Mouse (Mus musculus): ENCODE measurements around the gene Vps54. TPM values are rescaled to one million over a fixed set of nuclear protein-coding genes. Genes with fewer than 3 reads are reported as not detected.

The Vps54 gene
- polyA plus RNA-seq, 1 experiment from 2014 or later, result 14.9 TPM

DNA sequence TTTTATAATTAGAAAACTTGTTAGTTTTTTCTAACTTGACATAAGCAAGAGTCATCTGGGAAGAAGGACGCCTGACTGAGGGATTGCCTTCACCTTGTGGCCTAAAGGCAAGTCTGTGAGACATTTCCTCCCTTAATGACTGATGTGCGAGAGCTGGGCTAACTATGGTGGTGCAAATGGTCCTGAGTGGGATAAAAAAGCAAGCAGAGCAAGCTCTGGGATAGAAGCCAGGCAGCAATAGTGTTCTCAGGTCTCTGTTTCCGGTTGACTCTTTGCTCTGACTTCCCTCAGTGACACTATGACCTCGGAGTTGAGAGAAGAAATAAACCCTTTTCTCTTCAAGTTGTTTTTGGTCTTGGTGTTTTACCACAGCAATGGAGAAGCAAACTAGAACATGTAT is 2.1 kb upstream of the Vps54 start:
- no peak overlapping the region for H3K9ac ChIP-seq (ENCODE audit: low read length)
- H3K36me3 ChIP-seq (ENCODE audit: control insufficient read depth, insufficient read depth, low read length), result no peaks in the 10 kb centered on the region
- no peak overlapping the region for H3K4me2 ChIP-seq (ENCODE audit: low read depth, severe bottlenecking)
- no peaks in the 10 kb centered on the region for H3K4me1 ChIP-seq (ENCODE audit: control insufficient read depth, insufficient read depth, low read length)
- no peak overlapping the region for H3K27ac ChIP-seq (replicated peaks; ENCODE audit: low read depth, low read length)
- no peaks in the 10 kb centered on the region for H3K27me3 ChIP-seq (ENCODE audit: control insufficient read depth, insufficient read depth, low read length)
- no peaks in the 10 kb centered on the region for H3K9me3 ChIP-seq (ENCODE audit: control insufficient read depth, low read length)
- 79% methylated on average over 4 of the region's 4 CpGs for WGBS
- H3K4me3 ChIP-seq (ENCODE audit: low read depth, low read length), result no peak overlapping the region
- ATAC-seq (ENCODE audit: insufficient number of reproducible peaks, low FRiP score, low TSS enrichment, low read depth) (no peak), DNase-seq (ENCODE audit: low spot score) (no peak)

DNA sequence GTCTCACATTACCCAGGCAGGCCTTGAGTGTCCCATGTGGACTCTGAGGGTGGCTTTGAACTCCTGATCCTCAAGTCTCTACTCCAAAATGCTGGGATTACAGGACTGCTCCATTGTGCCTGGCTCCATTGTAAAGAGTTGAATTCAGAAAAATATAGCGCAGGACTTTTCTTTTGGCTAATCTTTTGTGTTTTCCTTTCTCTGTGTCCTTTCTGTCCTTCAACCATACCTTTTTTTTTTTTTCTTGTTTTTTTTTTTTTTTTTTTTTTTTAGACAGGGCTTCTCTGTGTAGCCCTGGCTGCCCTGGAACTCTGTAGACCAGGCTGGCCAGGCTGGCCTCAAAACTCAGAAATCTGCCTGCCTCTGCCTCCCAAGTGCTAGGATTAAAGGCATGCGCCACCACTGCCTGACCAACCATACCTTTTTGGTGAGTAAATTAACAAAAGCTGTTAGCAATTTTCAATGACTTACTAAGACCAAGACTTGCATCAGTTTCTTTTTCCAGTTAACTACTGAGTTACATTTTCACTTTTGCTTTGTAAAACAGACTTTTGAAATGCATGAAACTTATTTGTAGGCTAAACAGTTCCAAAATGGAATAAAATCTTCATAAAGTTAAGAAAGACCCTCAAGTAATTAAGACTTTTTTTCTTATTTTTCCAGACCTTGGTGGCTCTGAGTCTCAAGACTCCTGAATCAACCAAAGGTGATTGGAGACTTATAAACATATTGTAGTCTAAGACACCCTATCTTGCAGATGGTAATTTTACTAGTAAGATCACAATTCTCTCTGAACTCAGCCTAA is 1.4 kb upstream of the Vps54 start:
- Histone ChIP-seq H3K4me2 (ENCODE audit: low read depth, severe bottlenecking) (peak overlapping the region; percentile 62; the same call in 1 of the 2 replicates), H3K4me1 (ENCODE audit: control insufficient read depth, insufficient read depth, low read length) (no peaks in the 10 kb centered on the region), H3K9ac (ENCODE audit: low read length) (no peak overlapping the region), H3K9me3 (ENCODE audit: control insufficient read depth, low read length) (no peaks in the 10 kb centered on the region), H3K36me3 (ENCODE audit: control insufficient read depth, insufficient read depth, low read length) (no peaks in the 10 kb centered on the region), H3K27me3 (ENCODE audit: control insufficient read depth, insufficient read depth, low read length) (no peaks in the 10 kb centered on the region), H3K4me3 (ENCODE audit: low read depth, low read length) (peak overlapping the region; percentile 77), H3K27ac (replicated peaks; ENCODE audit: low read depth, low read length) (no peak overlapping the region)
- WGBS, result 95% methylated on average over 2 of the region's 2 CpGs
- no peak for DNase-seq (ENCODE audit: low spot score)
- no peak for ATAC-seq (ENCODE audit: insufficient number of reproducible peaks, low FRiP score, low TSS enrichment, low read depth)

DNA sequence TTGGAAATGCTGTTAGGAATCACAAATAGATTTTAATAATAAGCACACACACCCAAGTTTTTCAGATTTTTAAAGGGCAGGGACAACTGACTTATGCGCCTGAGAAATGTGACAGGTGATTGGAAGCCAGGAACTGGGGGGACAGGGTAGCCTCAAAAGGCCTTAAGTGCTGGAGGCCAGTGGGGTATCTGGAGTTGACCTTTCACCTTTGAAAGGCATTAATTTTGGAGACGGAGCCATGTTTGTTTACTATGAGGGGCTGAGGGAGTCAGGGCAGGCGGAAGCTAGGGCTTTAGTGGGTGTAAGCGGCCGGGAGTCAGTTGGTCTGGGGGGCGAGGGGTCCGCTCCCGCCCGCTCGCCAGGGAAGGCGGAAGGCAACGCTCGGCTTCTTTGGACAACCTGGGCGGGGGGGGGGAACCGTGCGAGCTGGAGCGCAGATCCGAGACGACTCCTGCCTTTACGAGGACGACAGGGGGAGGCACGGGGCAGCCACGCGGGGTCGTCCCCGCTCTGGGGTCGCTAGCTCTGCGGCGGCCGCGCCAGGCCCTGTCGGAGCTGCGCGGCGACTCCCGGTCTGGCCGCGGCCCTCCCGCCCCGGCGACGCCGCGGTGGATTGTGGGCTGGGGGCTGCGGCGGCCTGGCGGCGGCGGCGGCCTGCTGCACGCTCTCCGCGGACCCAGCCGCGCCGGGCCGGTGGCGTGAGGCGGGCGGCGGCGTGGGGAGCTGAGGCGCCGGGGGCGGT is 631 bp upstream of the Vps54 start:
- DNase-seq (ENCODE audit: low spot score), result no peak

DNA sequence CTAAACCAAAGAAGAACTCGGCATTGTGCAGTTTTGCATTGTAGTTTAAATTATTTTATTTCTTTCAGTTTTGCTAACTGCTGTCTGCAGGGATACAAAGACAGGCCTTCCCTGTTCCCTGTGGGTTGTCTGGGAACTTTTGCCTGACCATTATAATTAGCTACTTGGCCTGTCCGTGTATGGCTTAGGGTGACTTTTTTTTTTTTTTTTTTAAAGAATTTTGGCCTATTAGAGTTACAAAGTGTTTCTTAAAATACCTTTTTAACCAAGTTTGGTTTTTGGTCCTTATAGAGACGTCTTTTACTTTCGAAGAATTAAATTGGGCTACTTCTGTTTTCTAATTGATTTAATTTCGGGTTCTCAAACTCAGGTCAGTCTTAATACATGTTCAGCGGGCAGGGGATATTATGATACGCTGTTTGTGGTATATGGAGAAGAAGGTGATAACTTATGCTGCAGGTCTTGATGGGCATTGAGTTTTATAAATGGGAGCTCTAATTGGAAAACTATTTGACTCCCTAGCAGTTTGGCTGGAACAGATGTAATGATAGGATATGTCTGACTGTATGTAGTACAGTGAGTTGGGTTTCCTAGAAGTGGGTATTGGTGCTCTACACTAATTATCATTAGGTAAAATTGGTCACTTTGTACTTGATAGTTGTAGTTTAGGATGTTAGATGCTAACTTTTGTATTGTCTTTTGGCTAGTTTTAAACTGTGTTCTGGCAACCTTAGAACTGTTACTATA is 855 bp downstream of the Vps54 start:
- no peak for ATAC-seq (ENCODE audit: insufficient number of reproducible peaks, low FRiP score, low TSS enrichment, low read depth)

More for the DNA sequence above, 631 bp upstream of the Vps54 start:
- H3K9ac ChIP-seq (ENCODE audit: low read length), result peak overlapping the region; percentile 99
- no peaks in the 10 kb centered on the region for H3K27me3 ChIP-seq (ENCODE audit: control insufficient read depth, insufficient read depth, low read length)
- H3K4me3 ChIP-seq (ENCODE audit: low read depth, low read length), result peak overlapping the region; percentile 77
- H3K4me1 ChIP-seq (ENCODE audit: control insufficient read depth, insufficient read depth, low read length), result no peaks in the 10 kb centered on the region
- under 1% methylated on average over 64 of the region's 65 CpGs for WGBS
- H3K4me2 ChIP-seq (ENCODE audit: low read depth, severe bottlenecking), result peak overlapping the region; percentile 62
- no peaks in the 10 kb centered on the region for H3K9me3 ChIP-seq (ENCODE audit: control insufficient read depth, low read length)
- peak overlapping the region; percentile 97 for H3K27ac ChIP-seq (replicated peaks; ENCODE audit: low read depth, low read length)
- no peaks in the 10 kb centered on the region for H3K36me3 ChIP-seq (ENCODE audit: control insufficient read depth, insufficient read depth, low read length)
- ATAC-seq (ENCODE audit: insufficient number of reproducible peaks, low FRiP score, low TSS enrichment, low read depth), result peak; percentile 87

DNA sequence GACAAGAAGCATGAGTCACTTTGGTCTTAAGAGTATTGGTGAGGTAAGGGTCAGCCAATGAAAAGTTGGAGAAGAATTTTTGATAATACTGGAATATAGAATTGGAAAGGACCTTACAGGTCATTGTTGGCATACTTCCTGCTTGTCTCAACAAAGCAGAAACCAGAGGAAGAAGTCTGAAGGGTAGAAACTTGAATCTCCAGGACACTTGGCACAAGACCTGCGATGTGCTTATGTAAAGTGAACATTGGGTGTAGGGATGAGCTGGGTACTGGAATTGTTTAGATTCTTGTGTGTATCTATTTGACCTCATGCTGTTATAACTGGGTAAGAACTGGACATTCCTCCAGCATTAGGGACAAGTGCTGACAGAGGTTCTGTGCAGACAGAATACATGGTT is 2.3 kb downstream of the Vps54 start:
- Histone ChIP-seq H3K27me3 (ENCODE audit: control insufficient read depth, insufficient read depth, low read length) (no peaks in the 10 kb centered on the region), H3K9me3 (ENCODE audit: control insufficient read depth, low read length) (no peaks in the 10 kb centered on the region), H3K4me2 (ENCODE audit: low read depth, severe bottlenecking) (no peak overlapping the region), H3K4me1 (ENCODE audit: control insufficient read depth, insufficient read depth, low read length) (no peaks in the 10 kb centered on the region), H3K4me3 (ENCODE audit: low read depth, low read length) (no peak overlapping the region), H3K36me3 (ENCODE audit: control insufficient read depth, insufficient read depth, low read length) (no peaks in the 10 kb centered on the region), H3K9ac (ENCODE audit: low read length) (no peak overlapping the region), H3K27ac (replicated peaks; ENCODE audit: low read depth, low read length) (no peak overlapping the region)
- DNase-seq (ENCODE audit: low spot score) (no peak), ATAC-seq (ENCODE audit: insufficient number of reproducible peaks, low FRiP score, low TSS enrichment, low read depth) (no peak)
- WGBS, result 80% methylated on average over 1 of the region's 1 CpGs

More for the DNA sequence above, 855 bp downstream of the Vps54 start:
- DNase-seq (ENCODE audit: low spot score), result peak; percentile 25
- Histone ChIP-seq H3K27me3 (ENCODE audit: control insufficient read depth, insufficient read depth, low read length) (no peaks in the 10 kb centered on the region), H3K9ac (ENCODE audit: low read length) (peak overlapping the region; percentile 99), H3K4me2 (ENCODE audit: low read depth, severe bottlenecking) (peak overlapping the region; percentile 62), H3K4me1 (ENCODE audit: control insufficient read depth, insufficient read depth, low read length) (no peaks in the 10 kb centered on the region), H3K4me3 (ENCODE audit: low read depth, low read length) (peak overlapping the region; percentile 77), H3K9me3 (ENCODE audit: control insufficient read depth, low read length) (no peaks in the 10 kb centered on the region), H3K27ac (replicated peaks; ENCODE audit: low read depth, low read length) (peak overlapping the region; percentile 97), H3K36me3 (ENCODE audit: control insufficient read depth, insufficient read depth, low read length) (no peaks in the 10 kb centered on the region)
- 29% methylated on average over 7 of the region's 7 CpGs for WGBS

DNA sequence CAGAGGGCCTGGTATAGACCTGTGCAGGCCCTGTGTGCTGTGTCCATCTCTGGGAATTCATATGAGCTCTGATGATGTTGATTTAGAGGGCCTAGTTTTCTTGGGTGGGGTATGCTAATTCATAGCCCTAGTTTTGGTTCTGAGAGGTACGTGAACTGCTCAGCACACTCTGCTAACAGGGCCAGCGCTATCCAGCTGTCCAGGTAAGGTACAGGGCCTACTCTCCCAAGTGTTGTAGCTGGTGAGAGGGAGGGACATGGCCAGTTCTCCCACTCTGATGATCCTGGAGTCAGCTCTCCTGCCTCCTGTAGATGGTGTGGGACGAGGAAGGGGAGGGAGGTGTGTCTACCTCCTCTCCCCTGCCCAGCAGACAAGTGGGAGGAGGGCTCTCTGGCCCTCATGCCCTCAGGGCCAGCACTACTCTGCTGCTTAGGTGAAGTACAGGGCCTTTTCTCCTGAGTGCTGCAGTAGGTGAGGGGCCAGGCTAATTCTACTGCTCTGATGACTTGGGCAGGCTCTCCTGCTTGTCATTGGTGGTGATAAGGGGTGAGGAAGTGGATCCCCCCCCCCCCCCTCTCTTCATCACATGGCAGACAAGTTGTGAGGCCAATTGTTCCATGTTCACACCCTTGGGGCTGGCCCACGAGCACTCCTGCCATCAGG is 8.3 kb downstream of the Vps54 start:
- 77% methylated on average over 4 of the region's 4 CpGs for WGBS
- Histone ChIP-seq H3K36me3 (ENCODE audit: control insufficient read depth, insufficient read depth, low read length) (no peaks in the 10 kb centered on the region), H3K27ac (replicated peaks; ENCODE audit: low read depth, low read length) (no peak overlapping the region), H3K27me3 (ENCODE audit: control insufficient read depth, insufficient read depth, low read length) (no peaks in the 10 kb centered on the region), H3K4me1 (ENCODE audit: control insufficient read depth, insufficient read depth, low read length) (no peaks in the 10 kb centered on the region), H3K9me3 (ENCODE audit: control insufficient read depth, low read length) (no peaks in the 10 kb centered on the region), H3K9ac (ENCODE audit: low read length) (no peak overlapping the region), H3K4me3 (ENCODE audit: low read depth, low read length) (no peak overlapping the region), H3K4me2 (ENCODE audit: low read depth, severe bottlenecking) (no peak overlapping the region)
- DNase-seq (ENCODE audit: low spot score) (no peak), ATAC-seq (ENCODE audit: insufficient number of reproducible peaks, low FRiP score, low TSS enrichment, low read depth) (no peak)

DNA sequence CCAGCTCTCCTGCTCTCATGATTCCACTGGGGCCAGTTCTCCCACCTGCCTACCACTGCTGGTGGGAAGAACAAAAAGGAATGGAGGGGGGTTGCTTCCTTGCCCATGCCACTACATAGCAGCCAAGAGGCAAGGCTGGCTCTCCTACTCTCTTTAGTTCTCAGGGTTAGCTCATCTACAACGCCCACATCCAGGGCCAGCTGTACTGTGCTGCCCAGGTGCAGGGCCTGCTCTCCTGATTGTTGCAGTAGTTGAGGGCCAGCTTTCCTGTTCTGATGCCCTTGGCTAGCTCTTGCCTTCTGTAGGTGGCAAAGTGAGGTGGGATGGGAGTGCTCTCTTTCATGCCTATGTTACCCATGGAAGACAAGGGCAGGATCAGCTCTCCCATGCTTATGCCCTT is 8.9 kb downstream of the Vps54 start:
- 95% methylated on average over 1 of the region's 1 CpGs for WGBS
- H3K36me3 ChIP-seq (ENCODE audit: control insufficient read depth, insufficient read depth, low read length), result no peaks in the 10 kb centered on the region
- DNase-seq (ENCODE audit: low spot score), result no peak

DNA sequence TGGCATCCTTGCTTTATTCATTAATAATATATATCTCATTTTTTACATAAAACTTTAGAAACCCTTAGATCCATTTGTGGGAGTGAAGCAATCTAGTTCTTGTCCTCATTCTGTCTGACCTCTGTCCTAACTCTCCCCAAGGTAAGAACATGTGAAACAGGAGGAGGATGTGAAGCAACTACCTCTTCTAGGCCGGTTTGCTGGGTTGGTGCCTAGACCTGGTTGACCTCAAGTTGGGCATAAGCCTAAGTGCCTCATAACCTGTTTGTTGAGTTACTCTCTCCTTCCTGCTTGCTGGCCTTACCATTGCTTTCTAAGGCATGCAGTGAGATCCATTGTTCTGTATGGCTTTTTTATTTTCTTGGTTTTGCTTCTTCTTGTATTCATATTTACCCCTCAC is 11.3 kb downstream of the Vps54 start:
- Histone ChIP-seq H3K4me1 (ENCODE audit: control insufficient read depth, insufficient read depth, low read length) (no peaks in the 10 kb centered on the region), H3K36me3 (ENCODE audit: control insufficient read depth, insufficient read depth, low read length) (no peaks in the 10 kb centered on the region), H3K4me3 (ENCODE audit: low read depth, low read length) (no peak overlapping the region), H3K27ac (replicated peaks; ENCODE audit: low read depth, low read length) (no peak overlapping the region), H3K9me3 (ENCODE audit: control insufficient read depth, low read length) (no peaks in the 10 kb centered on the region), H3K9ac (ENCODE audit: low read length) (no peak overlapping the region), H3K4me2 (ENCODE audit: low read depth, severe bottlenecking) (no peak overlapping the region), H3K27me3 (ENCODE audit: control insufficient read depth, insufficient read depth, low read length) (no peaks in the 10 kb centered on the region)
- WGBS, result 87% methylated on average over 1 of the region's 1 CpGs
- DNase-seq (ENCODE audit: low spot score) (no peak), ATAC-seq (ENCODE audit: insufficient number of reproducible peaks, low FRiP score, low TSS enrichment, low read depth) (no peak)

More for the DNA sequence above, 8.9 kb downstream of the Vps54 start:
- Histone ChIP-seq H3K9ac (ENCODE audit: low read length) (no peak overlapping the region), H3K4me2 (ENCODE audit: low read depth, severe bottlenecking) (no peak overlapping the region), H3K4me1 (ENCODE audit: control insufficient read depth, insufficient read depth, low read length) (no peaks in the 10 kb centered on the region), H3K27ac (replicated peaks; ENCODE audit: low read depth, low read length) (no peak overlapping the region), H3K27me3 (ENCODE audit: control insufficient read depth, insufficient read depth, low read length) (no peaks in the 10 kb centered on the region), H3K9me3 (ENCODE audit: control insufficient read depth, low read length) (no peaks in the 10 kb centered on the region), H3K4me3 (ENCODE audit: low read depth, low read length) (no peak overlapping the region)
- no peak for ATAC-seq (ENCODE audit: insufficient number of reproducible peaks, low FRiP score, low TSS enrichment, low read depth)
